Mouse (Mus musculus) telencephalon, adult 2 months (tissue): ENCODE data around the gene Thoc5.

Experiments used
- DNase-seq: peaks from one replicate; pipeline ENCODE4 v3.0.0-alpha.2; 2011; ENCODE audit warnings: low read depth, low spot score

Thoc5 gene

GRCm38 (mm10) chr11:4906231-4906630, 11.1 kb downstream of the Thoc5 start:
- no peak for DNase-seq

- peak; percentile 24 for DNase-seq
These were observed 20.9 kb downstream of the Thoc5 start for GRCm38 (mm10) chr11:4916068-4916467.

- no peak for DNase-seq
These were observed 26.2 kb downstream of the Thoc5 start for GRCm38 (mm10) chr11:4921281-4921680.

GRCm38 (mm10) chr11:4921751-4922150, 26.6 kb downstream of the Thoc5 start:
- DNase-seq = no peak

- no peak for DNase-seq
These were observed 32.1 kb downstream of the Thoc5 start for GRCm38 (mm10) chr11:4927224-4927623.

- no peak for DNase-seq
These were observed 36.0 kb downstream of the Thoc5 start for GRCm38 (mm10) chr11:4931009-4931601.

- no peak for DNase-seq
These were observed 41.1 kb downstream of the Thoc5 start for GRCm38 (mm10) chr11:4936243-4936642.

- no peak for DNase-seq
These were observed 51.4 kb downstream of the Thoc5 start for GRCm38 (mm10) chr11:4946530-4946929.

GRCm38 (mm10) chr11:4946947-4947812, 52.1 kb downstream of the Thoc5 start:
- DNase-seq = peak; percentile 90

- no peak for DNase-seq
These were observed 52.7 kb downstream of the Thoc5 start, which contains the start of gene Nefh for GRCm38 (mm10) chr11:4947813-4948174. Gene Nefh (minus strand): TSS chr11:4948064.

GRCm38 (mm10) chr11:4948792-4949191, 53.7 kb downstream of the Thoc5 start:
- DNase-seq = no peak

- no peak for DNase-seq
These were observed 54.3 kb downstream of the Thoc5 start for GRCm38 (mm10) chr11:4949256-4950044.

- no peak for DNase-seq
These were observed 58.3 kb downstream of the Thoc5 start for GRCm38 (mm10) chr11:4953401-4953800.

- DNase-seq = no peak
These were observed 58.8 kb downstream of the Thoc5 start for GRCm38 (mm10) chr11:4953918-4954317.

GRCm38 (mm10) chr11:4963099-4963808, 68.1 kb downstream of the Thoc5 start:
- no peak for DNase-seq

- no peak for DNase-seq
These were observed 71.2 kb downstream of the Thoc5 start for GRCm38 (mm10) chr11:4966325-4966724.

- no peak for DNase-seq
These were observed 71.8 kb downstream of the Thoc5 start for GRCm38 (mm10) chr11:4966888-4967287.

- DNase-seq = no peak
These were observed 72.4 kb downstream of the Thoc5 start for GRCm38 (mm10) chr11:4967549-4967948.

- DNase-seq = no peak
These were observed 73.3 kb downstream of the Thoc5 start for GRCm38 (mm10) chr11:4968376-4968775.

- no peak for DNase-seq
These were observed 78.1 kb downstream of the Thoc5 start for GRCm38 (mm10) chr11:4972967-4973870.

GRCm38 (mm10) chr11:4973871-4974256, 78.7 kb downstream of the Thoc5 start:
- no peak for DNase-seq
